Mouse (Mus musculus): ENCODE data around the gene Parp12.

- no peak for TF ChIP-seq POLR2A (IDR thresholded peaks at IDR 0.05; ENCODE audit: borderline replicate concordance, extremely low read depth, low read depth, low read length)
- no peak for TF ChIP-seq CTCF (IDR thresholded peaks at IDR 0.05; ENCODE audit: insufficient read depth, low read length)
These were observed 2.5 kb upstream of the Parp12 start for GRCm38 (mm10) chr6:39120685-39121084.

All from lung, adult 2 months (tissue).